Mouse (Mus musculus) ES-Bruce4 (cell line): ENCODE data around the gene Taok3.

ENCODE experiments used
- CTCF ChIP-seq: IDR thresholded peaks from one replicate; pipeline ENCODE4 v1.8.1; 2011; ENCODE audit warnings: low read depth, low read length
- EP300 ChIP-seq: IDR thresholded peaks from 2 replicates; pipeline ENCODE4 v1.6.1; 2011; ENCODE audit warnings: low read depth, low read length; ENCODE audit not compliant: insufficient read depth
- POLR2A ChIP-seq: IDR thresholded peaks from one replicate; pipeline ENCODE4 v1.8.1; 2011; ENCODE audit warnings: low read length; ENCODE audit not compliant: insufficient read depth

DNA sequence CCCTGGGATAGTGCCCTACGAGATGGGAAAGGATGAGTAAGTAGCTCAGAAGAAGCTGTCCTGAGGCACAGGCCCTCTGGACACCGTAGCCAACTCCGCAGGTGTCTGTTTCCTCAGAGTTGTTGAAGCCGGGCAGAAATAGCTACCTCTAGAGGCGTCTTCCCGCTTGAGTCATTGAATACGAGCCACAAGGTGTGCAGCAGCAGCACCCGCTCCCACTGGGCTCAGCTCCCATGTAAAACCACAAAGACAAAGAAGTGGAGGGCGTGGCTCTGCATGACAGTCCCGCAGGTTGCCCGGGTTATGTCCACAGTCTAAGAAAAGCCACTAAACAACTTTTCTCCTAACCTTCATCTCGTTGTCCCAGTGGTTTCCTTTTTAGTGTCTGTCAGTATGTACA, 111.1 kb downstream of the Taok3 start:
- no peak for TF ChIP-seq CTCF
- no peak for TF ChIP-seq POLR2A
- no peak for TF ChIP-seq EP300
